Mouse (Mus musculus): ENCODE results near the gene Nrn1.

DNA sequence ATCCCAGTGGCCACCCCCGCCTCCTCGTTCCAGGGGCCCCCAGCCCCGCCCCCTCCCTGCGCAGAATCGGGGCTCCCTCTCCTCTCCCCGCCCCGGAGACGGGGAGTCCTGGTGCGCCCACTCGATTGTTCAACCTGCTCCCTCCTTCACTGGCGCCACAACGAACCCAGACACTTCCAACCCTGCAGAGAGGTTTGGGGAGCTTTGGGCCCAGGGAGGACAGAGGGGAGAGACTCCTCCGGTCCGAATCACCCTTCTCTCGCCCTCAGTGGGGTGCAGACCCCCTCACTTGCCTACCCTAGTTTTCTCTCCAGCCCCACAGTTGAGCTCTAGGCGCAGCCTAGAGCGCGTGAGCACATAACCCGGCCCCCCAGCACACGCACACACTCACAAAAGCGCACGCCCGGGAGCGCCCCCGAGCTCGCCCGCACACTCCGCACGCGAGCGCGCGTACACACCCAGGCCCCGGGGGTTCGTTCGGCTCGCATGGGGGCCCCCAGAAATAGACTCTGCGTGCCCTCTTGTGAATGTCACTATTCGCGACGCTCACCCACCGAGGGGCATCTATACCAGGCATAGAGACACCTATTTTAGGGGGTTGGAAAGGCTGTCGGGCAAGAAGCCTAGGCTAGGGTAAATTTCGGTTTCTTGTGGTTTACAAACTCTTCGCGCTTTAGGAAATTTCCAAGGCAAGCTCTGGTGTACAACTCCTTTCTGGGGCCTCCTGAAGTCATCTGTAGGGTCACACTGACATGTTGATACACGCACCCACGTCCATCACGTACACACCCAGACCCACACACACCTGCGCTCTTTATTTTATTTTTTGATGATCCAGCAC lies at the start of gene Nrn1:
- TF ChIP-seq CTCF (IDR thresholded peaks at IDR 0.05; ENCODE audit: extremely low read depth, insufficient read depth, insufficient read length, insufficient replicate concordance) (no peak), POLR2A (IDR thresholded peaks at IDR 0.05; ENCODE audit: low read depth, low read length) (no peak)
